Comparison of ENCODE assay signal across 8 mouse cellular contexts in the genomic region with DNA sequence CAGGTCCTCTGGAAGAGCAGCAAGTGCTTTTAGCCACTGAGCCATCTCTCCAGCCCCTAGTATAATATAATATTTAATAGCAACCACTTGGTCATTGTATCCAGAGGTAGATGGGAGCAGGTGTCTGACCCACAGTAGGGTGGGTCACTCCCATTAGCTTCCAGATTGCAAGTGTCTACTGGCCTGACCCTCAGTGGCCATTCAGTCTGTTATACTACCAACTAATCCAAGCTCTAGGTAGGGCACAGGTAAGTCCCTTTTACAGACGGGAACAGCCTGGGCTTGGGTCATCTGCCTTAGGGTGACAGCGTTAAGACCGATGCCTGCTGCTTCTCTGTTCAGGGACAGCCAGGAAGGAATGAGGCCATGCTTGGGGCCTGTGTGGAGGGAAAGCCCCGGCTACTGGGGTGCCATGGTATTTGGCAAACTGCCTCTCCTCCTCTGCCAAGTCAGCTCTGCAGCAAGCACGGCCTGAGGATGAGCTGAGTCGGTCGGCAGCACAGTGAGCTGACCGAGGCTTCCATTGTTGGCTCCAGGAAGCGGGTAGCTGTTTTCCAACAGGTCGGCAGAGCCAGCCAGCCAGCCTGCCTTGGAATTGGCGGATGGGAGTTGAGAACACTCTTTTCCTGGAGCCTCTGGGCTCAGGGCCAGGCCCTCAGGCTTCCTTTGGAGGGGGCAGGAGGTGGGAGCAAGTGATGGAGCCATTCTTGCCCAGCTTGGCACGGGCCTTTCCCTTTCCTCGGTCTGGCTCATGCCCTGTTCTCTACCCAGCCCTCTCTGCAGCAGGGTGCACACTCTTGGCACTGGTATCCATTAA.
DNase-seq lines count a peak whose midpoint lies in the region; ATAC-seq lines count a peak whose summit lies in the region.

No protein-coding gene starts in this region.

- H3K4me1 ChIP-seq in forebrain, embryonic 16.5 days (replicated peaks; ENCODE audit: control insufficient read depth, insufficient read depth, low read length) = peaks cover 13% of the 10 kb centered on the region
- peaks cover 18% of the 10 kb centered on the region for H3K4me1 ChIP-seq in hindbrain, embryonic 15.5 days (replicated peaks)

- no peak overlapping the region for H3K4me3 ChIP-seq in forebrain, embryonic 16.5 days (replicated peaks; ENCODE audit: low read length)
- H3K4me3 ChIP-seq in hindbrain, embryonic 15.5 days = no peak overlapping the region

- peak; percentile 96 for DNase-seq in Muller cell, postnatal 12 days (ENCODE audit: inconsistent ontology term)
- peak; percentile 61 for DNase-seq in brain, embryonic 18.5 days (ENCODE audit: low read depth, low spot score)
- peak; percentile 38 to 68 for DNase-seq in left cerebral cortex, postnatal 25 days (ENCODE audit: low spot score in 2 of 2)
- peak; percentile 33 for DNase-seq in ovary, postnatal 10 days (ENCODE audit: low spot score)
- DNase-seq in c-Kit-positive CD71-positive TER-119-positive erythroid progenitor cells, embryonic 14.5 days (ENCODE audit: low spot score) = no peak

- no peak overlapping the region for H3K4me2 ChIP-seq in forebrain, embryonic 16.5 days (ENCODE audit: low read length)
- H3K4me2 ChIP-seq in hindbrain, embryonic 15.5 days = no peak overlapping the region

- no peaks in the 10 kb centered on the region for H3K27me3 ChIP-seq in forebrain, embryonic 16.5 days (replicated peaks; ENCODE audit: control insufficient read depth, insufficient read depth, low read length)
- no peaks in the 10 kb centered on the region for H3K27me3 ChIP-seq in hindbrain, embryonic 15.5 days

- peak; percentile 95 for ATAC-seq in forebrain, embryonic 16.5 days
- ATAC-seq in hindbrain, embryonic 15.5 days (ENCODE audit: low FRiP score, low read depth) = peak; percentile 97
- no peak for ATAC-seq in CD4-positive, CD25-positive, alpha-beta regulatory T cell, adult 4 months

- intact Hi-C loops in left cerebral cortex, postnatal 25 days (cut with DNase I) = no loop called here

- H3K9ac ChIP-seq in forebrain, embryonic 16.5 days (replicated peaks; ENCODE audit: low read depth, low read length) = no peak overlapping the region
- no peak overlapping the region for H3K9ac ChIP-seq in hindbrain, embryonic 15.5 days

- WGBS in forebrain, embryonic 16.5 days = 39% methylated on average over 13 of the region's 13 CpGs
- 52% methylated on average over 13 of the region's 13 CpGs for whole genome bisulfite sequencing in hindbrain, embryonic 15.5 days

- no peaks in the 10 kb centered on the region for H3K9me3 ChIP-seq in forebrain, embryonic 16.5 days (ENCODE audit: control insufficient read depth, low read length)
- H3K9me3 ChIP-seq in hindbrain, embryonic 15.5 days = no peaks in the 10 kb centered on the region

- H3K36me3 ChIP-seq in forebrain, embryonic 16.5 days (ENCODE audit: control insufficient read depth, insufficient read depth) = no peaks in the 10 kb centered on the region
- no peaks in the 10 kb centered on the region for H3K36me3 ChIP-seq in hindbrain, embryonic 15.5 days

- no peak overlapping the region for H3K27ac ChIP-seq in forebrain, embryonic 16.5 days (ENCODE audit: low read length)
- H3K27ac ChIP-seq in hindbrain, embryonic 15.5 days (replicated peaks) = peak overlapping the region; percentile 77
